Mouse (Mus musculus): ENCODE data around the gene Cbx4. TPM values are rescaled to one million over a fixed set of nuclear protein-coding genes. Genes with fewer than 3 reads are reported as not detected.

The Cbx4 gene
- polyA plus RNA-seq, 1 experiment from 2014 or later: 9.9 TPM

DNA sequence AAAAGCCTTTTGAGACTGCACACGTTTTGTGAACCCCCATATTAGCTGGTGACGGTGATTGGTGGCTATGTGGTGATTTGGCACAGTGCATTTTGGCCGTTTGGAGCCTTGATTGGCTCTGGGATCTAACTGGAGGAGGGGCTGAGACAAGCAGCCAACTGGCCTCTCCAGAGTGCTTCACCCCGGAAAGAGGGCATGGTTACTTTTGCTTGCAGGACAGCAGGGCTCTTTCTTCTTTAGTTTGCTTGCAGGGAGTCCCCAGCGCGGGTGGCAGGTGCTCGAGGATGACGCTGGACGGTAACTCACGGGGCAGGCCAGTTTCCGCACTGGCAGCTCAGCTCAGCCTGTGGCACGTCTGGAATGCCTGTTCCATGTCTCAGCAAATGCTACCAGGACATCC, 41.1 kb upstream of the Cbx4 start:
- peak overlapping the region; percentile 78 for H3K27ac ChIP-seq (ENCODE audit: low read length)
- H3K4me2 ChIP-seq (replicated peaks; ENCODE audit: low read depth, low read length): 0 out of 2 replicates have a peak overlapping the region, but pooled peaks have one; percentile 18
- no peak for ATAC-seq (ENCODE audit: low FRiP score, low TSS enrichment)
- H3K9me3 ChIP-seq (ENCODE audit: low read length): peaks cover 6% of the 10 kb centered on the region
- 22% methylated on average over 12 of the region's 12 CpGs for WGBS
- peaks cover 16% of the 10 kb centered on the region for H3K27me3 ChIP-seq (ENCODE audit: insufficient read depth, low read length)
- no peaks in the 10 kb centered on the region for H3K36me3 ChIP-seq (ENCODE audit: insufficient read depth, low read length)
- no peak overlapping the region for H3K4me3 ChIP-seq (ENCODE audit: low read length)
- peaks cover 54% of the 10 kb centered on the region for H3K4me1 ChIP-seq (ENCODE audit: insufficient read depth, low read length)
- H3K9ac ChIP-seq (replicated peaks; ENCODE audit: low read length): 0 out of 2 replicates have a peak overlapping the region, but pooled peaks have one; percentile 46

DNA sequence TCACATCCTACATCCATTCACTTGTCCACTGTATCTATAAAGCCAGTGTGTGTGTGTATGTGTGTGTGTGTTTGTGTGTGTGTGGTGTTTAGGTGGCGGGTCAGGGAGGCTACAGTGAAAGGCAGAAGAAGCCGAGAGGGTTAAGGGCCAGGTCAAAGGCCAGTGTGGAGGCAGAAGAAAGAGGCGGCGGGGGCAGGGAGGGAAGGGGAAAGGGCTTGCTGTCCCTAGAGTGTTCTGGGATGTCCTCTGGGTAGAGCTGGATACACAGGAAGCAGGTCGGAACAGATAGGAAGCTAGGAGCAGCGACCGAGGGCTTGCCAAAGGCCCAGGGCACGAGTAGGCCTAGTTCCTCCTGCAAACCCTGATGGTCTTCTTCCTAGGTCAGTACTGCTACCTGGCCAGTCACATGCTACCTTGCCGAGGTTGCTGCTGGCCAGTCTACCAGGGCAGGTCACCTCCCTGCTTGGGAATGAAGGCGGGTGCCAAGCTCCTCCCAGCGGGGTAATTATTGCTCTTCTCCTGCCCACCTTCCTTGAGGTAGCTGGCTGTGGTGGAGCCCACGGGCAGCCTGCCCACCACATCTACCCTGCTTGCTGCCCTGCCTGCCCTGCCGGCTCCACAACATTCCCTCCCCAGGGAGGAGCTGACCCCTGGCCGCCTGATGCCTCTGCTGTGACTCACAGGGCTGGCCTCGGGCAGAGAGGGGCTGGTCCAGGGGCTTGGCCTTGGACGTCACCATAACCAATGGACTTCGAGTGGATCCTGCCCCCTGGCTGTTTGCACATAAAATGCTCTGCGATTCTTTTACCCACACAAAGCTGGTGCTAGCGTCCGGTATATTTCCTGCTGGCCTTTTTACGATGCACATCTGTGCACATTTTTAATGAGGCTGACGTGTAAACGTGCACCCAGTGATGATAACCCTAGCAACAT, 40.2 kb upstream of the Cbx4 start:
- H3K9me3 ChIP-seq (ENCODE audit: low read length): peaks cover 4% of the 10 kb centered on the region
- WGBS: 19% methylated on average over 23 of the region's 23 CpGs
- H3K9ac ChIP-seq (replicated peaks; ENCODE audit: low read length): peak overlapping the region; percentile 23; the same call in 1 of the 2 replicates
- H3K4me1 ChIP-seq (ENCODE audit: insufficient read depth, low read length): peaks cover 54% of the 10 kb centered on the region
- no peaks in the 10 kb centered on the region for H3K36me3 ChIP-seq (ENCODE audit: insufficient read depth, low read length)
- peak overlapping the region; percentile 78 for H3K27ac ChIP-seq (ENCODE audit: low read length)
- peak overlapping the region; percentile 31 for H3K4me2 ChIP-seq (replicated peaks; ENCODE audit: low read depth, low read length)
- no peak overlapping the region for H3K4me3 ChIP-seq (ENCODE audit: low read length)
- peak; percentile 89 for ATAC-seq (ENCODE audit: low FRiP score, low TSS enrichment)
- H3K27me3 ChIP-seq (ENCODE audit: insufficient read depth, low read length): peaks cover 16% of the 10 kb centered on the region

GRCm38 (mm10) chr11:119124536-119124935, 38.5 kb upstream of the Cbx4 start:
- Histone ChIP-seq H3K9ac (replicated peaks; ENCODE audit: low read length) (no peak overlapping the region), H3K4me1 (ENCODE audit: insufficient read depth, low read length) (peaks cover 43% of the 10 kb centered on the region), H3K27me3 (ENCODE audit: insufficient read depth, low read length) (peaks cover 6% of the 10 kb centered on the region), H3K4me3 (ENCODE audit: low read length) (no peak overlapping the region), H3K9me3 (ENCODE audit: low read length) (no peaks in the 10 kb centered on the region), H3K36me3 (ENCODE audit: insufficient read depth, low read length) (no peaks in the 10 kb centered on the region), H3K4me2 (replicated peaks; ENCODE audit: low read depth, low read length) (no peak overlapping the region), H3K27ac (ENCODE audit: low read length) (no peak overlapping the region)
- ATAC-seq (ENCODE audit: low FRiP score, low TSS enrichment): no peak
- 94% methylated on average over 6 of the region's 6 CpGs for WGBS

GRCm38 (mm10) chr11:119123522-119124319, 37.7 kb upstream of the Cbx4 start:
- 70% methylated on average over 5 of the region's 5 CpGs for WGBS

DNA sequence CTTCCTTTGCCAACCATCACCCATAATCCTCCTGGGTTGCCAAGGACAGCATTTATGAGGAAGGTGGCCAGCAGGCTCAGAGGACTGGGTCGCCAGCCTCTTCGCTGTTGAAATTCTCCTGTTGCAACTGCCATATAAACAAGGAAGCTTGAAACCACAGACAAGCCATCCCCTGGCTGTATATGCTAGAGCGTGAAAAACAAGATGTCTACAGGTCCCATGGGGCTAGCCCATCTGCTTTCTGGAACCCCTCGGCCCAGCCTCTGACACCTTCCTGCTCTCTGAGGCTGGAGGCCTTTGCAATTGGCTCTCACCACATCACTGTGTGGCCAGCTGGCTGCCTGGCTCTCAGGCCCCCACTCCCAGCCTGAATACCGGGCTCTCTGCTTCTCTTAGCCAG, 36.4 kb upstream of the Cbx4 start:
- Histone ChIP-seq H3K9me3 (ENCODE audit: low read length) (no peaks in the 10 kb centered on the region), H3K4me1 (ENCODE audit: insufficient read depth, low read length) (peaks cover 22% of the 10 kb centered on the region), H3K9ac (replicated peaks; ENCODE audit: low read length) (no peak overlapping the region), H3K4me3 (ENCODE audit: low read length) (no peak overlapping the region), H3K4me2 (replicated peaks; ENCODE audit: low read depth, low read length) (no peak overlapping the region), H3K27ac (ENCODE audit: low read length) (no peak overlapping the region), H3K36me3 (ENCODE audit: insufficient read depth, low read length) (no peaks in the 10 kb centered on the region), H3K27me3 (ENCODE audit: insufficient read depth, low read length) (no peaks in the 10 kb centered on the region; the same call in 1 of the 2 replicates)
- WGBS: 76% methylated on average over 5 of the region's 5 CpGs
- no peak for ATAC-seq (ENCODE audit: low FRiP score, low TSS enrichment)

More at GRCm38 (mm10) chr11:119123522-119124319, 37.7 kb upstream of the Cbx4 start:
- Histone ChIP-seq H3K4me1 (ENCODE audit: insufficient read depth, low read length) (peaks cover 35% of the 10 kb centered on the region), H3K9me3 (ENCODE audit: low read length) (no peaks in the 10 kb centered on the region), H3K36me3 (ENCODE audit: insufficient read depth, low read length) (no peaks in the 10 kb centered on the region), H3K4me2 (replicated peaks; ENCODE audit: low read depth, low read length) (no peak overlapping the region), H3K27me3 (ENCODE audit: insufficient read depth, low read length) (no peaks in the 10 kb centered on the region; the same call in 1 of the 2 replicates), H3K27ac (ENCODE audit: low read length) (no peak overlapping the region), H3K4me3 (ENCODE audit: low read length) (no peak overlapping the region), H3K9ac (replicated peaks; ENCODE audit: low read length) (no peak overlapping the region)
- no peak for ATAC-seq (ENCODE audit: low FRiP score, low TSS enrichment)

DNA sequence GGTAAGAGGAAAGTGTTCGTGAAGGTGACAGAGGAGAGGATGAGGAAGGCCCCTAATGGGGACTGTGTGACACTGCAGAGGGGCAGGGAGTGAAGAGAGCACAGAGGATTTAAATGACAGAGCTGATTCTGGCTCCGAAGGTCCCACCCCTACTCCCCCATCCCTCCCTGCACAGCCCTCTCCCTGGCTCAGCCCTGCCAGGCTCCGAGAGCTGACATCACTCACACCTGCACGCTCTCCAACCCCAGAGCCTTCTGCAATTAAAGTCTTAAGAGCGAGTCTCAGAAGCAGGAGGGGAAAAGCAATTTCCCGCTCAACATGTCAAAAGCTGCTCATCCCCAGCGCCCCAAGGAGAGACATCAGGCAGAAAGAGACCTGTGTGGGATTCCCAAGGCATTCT, 32.9 kb upstream of the Cbx4 start:
- H3K4me1 ChIP-seq (ENCODE audit: insufficient read depth, low read length): no peaks in the 10 kb centered on the region
- WGBS: 38% methylated on average over 7 of the region's 7 CpGs
- H3K27ac ChIP-seq (ENCODE audit: low read length): no peak overlapping the region
- no peak overlapping the region for H3K9ac ChIP-seq (replicated peaks; ENCODE audit: low read length)
- H3K36me3 ChIP-seq (ENCODE audit: insufficient read depth, low read length): no peaks in the 10 kb centered on the region
- H3K4me2 ChIP-seq (replicated peaks; ENCODE audit: low read depth, low read length): no peak overlapping the region
- peaks cover 3% of the 10 kb centered on the region; the same call in 1 of the 2 replicates for H3K27me3 ChIP-seq (ENCODE audit: insufficient read depth, low read length)
- H3K9me3 ChIP-seq (ENCODE audit: low read length): no peaks in the 10 kb centered on the region
- no peak overlapping the region for H3K4me3 ChIP-seq (ENCODE audit: low read length)
- ATAC-seq (ENCODE audit: low FRiP score, low TSS enrichment): no peak

- Histone ChIP-seq H3K36me3 (ENCODE audit: insufficient read depth, low read length) (no peaks in the 10 kb centered on the region), H3K27ac (ENCODE audit: low read length) (no peak overlapping the region), H3K4me1 (ENCODE audit: insufficient read depth, low read length) (no peaks in the 10 kb centered on the region), H3K9me3 (ENCODE audit: low read length) (no peaks in the 10 kb centered on the region), H3K4me3 (ENCODE audit: low read length) (no peak overlapping the region), H3K4me2 (replicated peaks; ENCODE audit: low read depth, low read length) (no peak overlapping the region), H3K27me3 (ENCODE audit: insufficient read depth, low read length) (peaks cover 3% of the 10 kb centered on the region; the same call in 1 of the 2 replicates), H3K9ac (replicated peaks; ENCODE audit: low read length) (no peak overlapping the region)
- no peak for ATAC-seq (ENCODE audit: low FRiP score, low TSS enrichment)
- WGBS: 52% methylated on average over 7 of the region's 7 CpGs
Measured at GRCm38 (mm10) chr11:119117945-119118344, 31.9 kb upstream of the Cbx4 start.

- Histone ChIP-seq H3K4me2 (replicated peaks; ENCODE audit: low read depth, low read length) (no peak overlapping the region), H3K4me1 (ENCODE audit: insufficient read depth, low read length) (no peaks in the 10 kb centered on the region), H3K9ac (replicated peaks; ENCODE audit: low read length) (no peak overlapping the region), H3K27me3 (ENCODE audit: insufficient read depth, low read length) (peaks cover 3% of the 10 kb centered on the region; the same call in 1 of the 2 replicates), H3K9me3 (ENCODE audit: low read length) (no peaks in the 10 kb centered on the region), H3K36me3 (ENCODE audit: insufficient read depth, low read length) (no peaks in the 10 kb centered on the region), H3K27ac (ENCODE audit: low read length) (no peak overlapping the region), H3K4me3 (ENCODE audit: low read length) (no peak overlapping the region)
- WGBS: 61% methylated on average over 4 of the region's 4 CpGs
- ATAC-seq (ENCODE audit: low FRiP score, low TSS enrichment): no peak
Measured at GRCm38 (mm10) chr11:119116992-119117391, 31.0 kb upstream of the Cbx4 start.

DNA sequence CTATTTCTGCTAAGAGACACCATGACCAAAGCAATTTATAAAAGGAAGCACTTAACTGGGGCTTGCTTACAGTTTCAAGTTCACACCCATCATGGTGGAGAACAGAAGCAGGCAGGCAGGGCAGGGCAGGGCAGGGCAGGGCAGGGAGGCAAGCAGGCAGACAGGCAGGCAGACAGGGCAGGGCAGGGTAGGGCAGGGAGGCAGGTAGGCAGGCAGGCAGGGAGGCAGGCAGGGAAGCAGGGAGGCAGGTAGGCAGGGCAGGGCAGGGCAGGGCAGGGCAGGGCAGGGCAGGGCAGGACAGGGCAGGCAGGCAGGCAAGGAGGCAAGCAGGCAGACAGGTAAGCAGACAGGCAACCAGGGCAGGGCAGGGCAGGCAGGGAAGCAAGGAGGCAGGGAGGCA, 26.7 kb upstream of the Cbx4 start:
- H3K4me2 ChIP-seq (replicated peaks; ENCODE audit: low read depth, low read length): no peak overlapping the region
- H3K36me3 ChIP-seq (ENCODE audit: insufficient read depth, low read length): no peaks in the 10 kb centered on the region
- H3K27me3 ChIP-seq (ENCODE audit: insufficient read depth, low read length): peaks cover 3% of the 10 kb centered on the region; the same call in 1 of the 2 replicates
- ATAC-seq (ENCODE audit: low FRiP score, low TSS enrichment): no peak
- H3K4me3 ChIP-seq (ENCODE audit: low read length): no peak overlapping the region
- H3K9ac ChIP-seq (replicated peaks; ENCODE audit: low read length): no peak overlapping the region
- H3K4me1 ChIP-seq (ENCODE audit: insufficient read depth, low read length): no peaks in the 10 kb centered on the region
- no peak overlapping the region for H3K27ac ChIP-seq (ENCODE audit: low read length)
- no peaks in the 10 kb centered on the region for H3K9me3 ChIP-seq (ENCODE audit: low read length)

Measured in kidney, embryonic 16.5 days (tissue).